18 mouse cellular contexts compared by ENCODE assay signal in genomic region chr19:44797110-44798060, GRCm38 (mm10). TPM values are rescaled to one million over a fixed set of nuclear protein-coding genes. Genes with fewer than 3 reads are reported as not detected.
A peak's percentile ranks its signal among the peaks of the same experiment; 100 is the strongest.
DNase-seq lines count a peak whose midpoint lies in the region; ATAC-seq and TF ChIP-seq lines count a peak whose summit lies in the region.
"Had no signal": no experiment of that assay in that cellular context is flagged by ENCODE, and none has a peak within 500 bp of the region (broad histone marks: within the 10 kb centered on the region; RNA-seq: fewer than 3 reads in every experiment).

No protein-coding gene starts in this region.

- no peak for TF ChIP-seq CTCF in left cerebral cortex, adult 2 months (IDR thresholded peaks at IDR 0.05)

- H3K9me3 ChIP-seq in forebrain, embryonic 10.5 days: no peaks in the 10 kb centered on the region
- no peaks in the 10 kb centered on the region for H3K9me3 ChIP-seq in forebrain, embryonic 15.5 days
- H3K9me3 ChIP-seq in midbrain, embryonic 13.5 days: no peaks in the 10 kb centered on the region
- H3K9me3 ChIP-seq: heart, embryonic 12.5 days had no signal

- DNase-seq in forebrain, embryonic 10.5 days (ENCODE audit: extremely low spot score, low spot score): peak; percentile 23
- peak; percentile 7 for DNase-seq in thymus, postnatal 0 days (ENCODE audit: low spot score)
- no peak for DNase-seq in thymus, postnatal 14 days
- no peak for DNase-seq in left cerebral cortex, adult 2 months (ENCODE audit: extremely low spot score in 1 of 2, low spot score in 2 of 2)
- DNase-seq in cerebellum, adult 8-10 months: no peak
- DNase-seq in Muller cell, postnatal 12 days (ENCODE audit: inconsistent ontology term): no peak
- DNase-seq: adrenal gland, adult 8-10 months; gastrocnemius, adult 2 months; right cerebral cortex, adult 18-20 months had no signal

- H3K27ac ChIP-seq in forebrain, embryonic 10.5 days: peak overlapping the region; percentile 73
- H3K27ac ChIP-seq in forebrain, embryonic 15.5 days (replicated peaks): no peak overlapping the region
- H3K27ac ChIP-seq in midbrain, embryonic 13.5 days: peak overlapping the region; percentile 77
- no peak overlapping the region for H3K27ac ChIP-seq in left cerebral cortex, adult 2 months
- H3K27ac ChIP-seq: gastrocnemius, adult 2 months had no signal

- peaks cover 56% of the 10 kb centered on the region for H3K27me3 ChIP-seq in forebrain, embryonic 10.5 days (ENCODE audit: poor library complexity, severe bottlenecking)
- H3K27me3 ChIP-seq in forebrain, embryonic 15.5 days: no peaks in the 10 kb centered on the region
- H3K27me3 ChIP-seq in midbrain, embryonic 13.5 days: 0 out of 2 replicates have a peak, but pooled peaks cover 5% of the 10 kb centered on the region

- peak overlapping the region; percentile 11; the same call in 1 of the 2 replicates for H3K4me3 ChIP-seq in forebrain, embryonic 10.5 days
- H3K4me3 ChIP-seq in forebrain, embryonic 15.5 days: no peak overlapping the region
- no peak overlapping the region for H3K4me3 ChIP-seq in midbrain, embryonic 13.5 days (replicated peaks)
- no peak overlapping the region for H3K4me3 ChIP-seq in left cerebral cortex, adult 2 months
- H3K4me3 ChIP-seq: erythroblast, embryonic 14.5 days; gastrocnemius, adult 2 months; heart, embryonic 12.5 days had no signal

- no peak overlapping the region for H3K4me2 ChIP-seq in forebrain, embryonic 15.5 days (replicated peaks)
- peak overlapping the region; percentile 25 for H3K4me2 ChIP-seq in midbrain, embryonic 13.5 days (replicated peaks)
- H3K4me2 ChIP-seq: heart, embryonic 12.5 days had no signal

- no peaks in the 10 kb centered on the region for H3K36me3 ChIP-seq in forebrain, embryonic 10.5 days (replicated peaks)
- no peaks in the 10 kb centered on the region for H3K36me3 ChIP-seq in forebrain, embryonic 15.5 days
- no peaks in the 10 kb centered on the region for H3K36me3 ChIP-seq in midbrain, embryonic 13.5 days
- H3K36me3 ChIP-seq: heart, embryonic 12.5 days had no signal

- no peak overlapping the region for H3K9ac ChIP-seq in forebrain, embryonic 15.5 days (replicated peaks)
- H3K9ac ChIP-seq in midbrain, embryonic 13.5 days (replicated peaks): no peak overlapping the region
- H3K9ac ChIP-seq: heart, embryonic 12.5 days had no signal

- intact Hi-C loops in left cerebral cortex, adult 2 months (cut with DNase I): no loop called here

- ATAC-seq in forebrain, embryonic 15.5 days (replicated peaks): no peak
- ATAC-seq in midbrain, embryonic 13.5 days: peak; percentile 62

- 27% methylated on average over 21 of the region's 21 CpGs for WGBS in forebrain, embryonic 10.5 days
- WGBS in forebrain, embryonic 15.5 days: 11% methylated on average over 21 of the region's 21 CpGs
- WGBS in midbrain, embryonic 13.5 days: 23% methylated on average over 21 of the region's 21 CpGs

- peaks cover 59% of the 10 kb centered on the region for H3K4me1 ChIP-seq in forebrain, embryonic 10.5 days
- peaks cover 12% of the 10 kb centered on the region for H3K4me1 ChIP-seq in forebrain, embryonic 15.5 days
- peaks cover 26% of the 10 kb centered on the region for H3K4me1 ChIP-seq in midbrain, embryonic 13.5 days (replicated peaks)

RNA-seq across cellular contexts. Expression of gene Pax2, which starts 41.5 kb away (rescaled TPM):
- 0.56 and 0.81 TPM in 2 replicates for polyA plus RNA-seq in forebrain, embryonic 10.5 days (2016; fragmentation: Nextera tagmentation; extraction: Ambion mirVana)
- 0.09 TPM in 1 of 2 replicates, not detected in the other for polyA plus RNA-seq in forebrain, embryonic 15.5 days (2015; fragmentation: Nextera tagmentation; extraction: Ambion mirVana)
- polyA plus RNA-seq in thymus, postnatal 0 days (2015; fragmentation: Nextera tagmentation; extraction: Ambion mirVana): 0.04 TPM in 1 of 2 replicates, not detected in the other
- polyA plus RNA-seq in midbrain, embryonic 13.5 days (2015; fragmentation: Nextera tagmentation; extraction: Ambion mirVana): 0.63 and 1.0 TPM in 2 replicates
- total RNA-seq in left cerebral cortex, adult 2 months (2021): under 1 TPM; 0.14 to 0.28 TPM
- total RNA-seq: adrenal gland, adult 8-10 months; gastrocnemius, adult 2 months; hematopoietic stem cell, adult 5-6 weeks; liver, adult 2 months had no signal
- polyA plus RNA-seq: erythroblast, embryonic 14.5 days; heart, embryonic 12.5 days; large intestine, adult 2 months; liver, adult 2 months; lung, embryonic 16.5 days; spleen, adult 2 months had no signal

Comparison
In these comparisons a context has a peak if more than half of its experiments do, and no peak if none do; other contexts are left out.
1. DNase-seq: peak in forebrain, embryonic 10.5 days (single experiment) and thymus, postnatal 0 days (single experiment); none in thymus, postnatal 14 days (single experiment), left cerebral cortex, adult 2 months (0 of 2), cerebellum, adult 8-10 months (single experiment) and Muller cell, postnatal 12 days (single experiment).
2. H3K27ac ChIP-seq: peak in forebrain, embryonic 10.5 days (single experiment) and midbrain, embryonic 13.5 days (single experiment); none in forebrain, embryonic 15.5 days (single experiment) and left cerebral cortex, adult 2 months (single experiment).